Mouse (Mus musculus) MEL (cell line): ENCODE data around the gene Hoxc9. TPM values are rescaled to one million over a fixed set of nuclear protein-coding genes. Genes with fewer than 3 reads are reported as not detected.
A peak's percentile ranks its signal among the peaks of the same experiment; 100 is the strongest.

Source experiments
- DNase-seq: peaks from one replicate; pipeline ENCODE4 v3.0.0; 2011; ENCODE audit warnings: low read depth, low spot score
- H3K27ac ChIP-seq: 2 replicates; pipeline ENCODE4 v1.5.1; 2012; ENCODE audit warnings: low read depth, mild to moderate bottlenecking, control low read depth, low read length, moderate library complexity; ENCODE audit not compliant: control insufficient read depth
- H3K27me3 ChIP-seq, 2 experiments: fragments of 150-350 bp in 1 of 2; sonication (generic) in 1 of 2; 2 replicates each; pipeline ENCODE4 v1.6.1; 2012; ENCODE audit warnings: low read length in 2 of 2, mild to moderate bottlenecking in 2 of 2, improper control_type of control experiment in 1 of 2, moderate library complexity in 1 of 2; ENCODE audit not compliant: insufficient read depth in 2 of 2, control insufficient read depth in 1 of 2
- H3K36me3 ChIP-seq, 2 experiments: 2 replicates each; pipeline ENCODE4 v1.6.1; 2012 to 2014; ENCODE audit warnings: low read length in 2 of 2, improper control_type of control experiment in 1 of 2, inconsistent platforms in 1 of 2, mild to moderate bottlenecking in 1 of 2; ENCODE audit not compliant: insufficient read depth in 2 of 2, control insufficient read depth in 1 of 2
- H3K4me1 ChIP-seq, 2 experiments: fragments of 150-350 bp in 1 of 2; sonication (generic) in 1 of 2; 2 replicates each; pipeline ENCODE4 v1.6.1; 2012; ENCODE audit warnings: low read length in 2 of 2, improper control_type of control experiment in 1 of 2, mild to moderate bottlenecking in 1 of 2; ENCODE audit not compliant: insufficient read depth in 2 of 2, control insufficient read depth in 1 of 2
- H3K4me3 ChIP-seq, 2 experiments: fragments of 150-350 bp in 1 of 2; sonication (generic) in 1 of 2; 2 replicates each; pipeline ENCODE4 v1.5.1; 2012; ENCODE audit warnings: low read depth in 2 of 2, low read length in 2 of 2, mild to moderate bottlenecking in 2 of 2, moderate library complexity in 2 of 2, control low read depth in 1 of 2, improper control_type of control experiment in 1 of 2; ENCODE audit not compliant: control insufficient read depth in 1 of 2, insufficient read depth in 1 of 2
- H3K79me2 ChIP-seq: 2 replicates; pipeline ENCODE4 v1.6.1; 2012; ENCODE audit warnings: mild to moderate bottlenecking, low read length, moderate library complexity; ENCODE audit not compliant: control insufficient read depth, poor library complexity, insufficient read depth
- H3K9ac ChIP-seq: 2 replicates; pipeline ENCODE4 v1.6.1; 2012; ENCODE audit warnings: low read depth, mild to moderate bottlenecking, control low read depth, low read length, moderate library complexity; ENCODE audit not compliant: control insufficient read depth, poor library complexity, severe bottlenecking
- H3K9me3 ChIP-seq: fragments of 150-350 bp; sonication (generic); replicated peaks from 2 replicates; pipeline ENCODE4 v1.6.1; 2012; ENCODE audit warnings: mild to moderate bottlenecking, low read length, improper control_type of control experiment, moderate library complexity; ENCODE audit not compliant: insufficient read depth
- CHD1 ChIP-seq: IDR thresholded peaks from 2 replicates; pipeline ENCODE4 v1.6.1; 2012; ENCODE audit warnings: low read depth, mild to moderate bottlenecking, inconsistent platforms, low read length, improper control_type of control experiment
- CHD2 ChIP-seq: IDR thresholded peaks from 2 replicates; pipeline ENCODE4 v1.6.1; 2011; ENCODE audit warnings: low read length, improper control_type of control experiment
- E2F4 ChIP-seq: IDR thresholded peaks from 2 replicates; pipeline ENCODE4 v1.6.1; 2011; ENCODE audit warnings: low read depth, low read length, improper control_type of control experiment, borderline replicate concordance
- ELF1 ChIP-seq: IDR thresholded peaks from 2 replicates; pipeline ENCODE4 v1.6.1; 2014; ENCODE audit warnings: low read depth, mild to moderate bottlenecking, inconsistent platforms, low read length, improper control_type of control experiment, moderate library complexity
- EP300 ChIP-seq, 2 experiments: IDR thresholded peaks; 2 replicates each; pipeline ENCODE4 v1.6.1; 2011; ENCODE audit warnings: improper control_type of control experiment in 2 of 2, low read length in 2 of 2, low read depth in 1 of 2, mild to moderate bottlenecking in 1 of 2
- ETS1 ChIP-seq: IDR thresholded peaks from 2 replicates; pipeline ENCODE4 v1.6.1; 2012; ENCODE audit warnings: low read depth, mild to moderate bottlenecking, inconsistent platforms, low read length, improper control_type of control experiment, moderate library complexity
- GABPA ChIP-seq: IDR thresholded peaks from 2 replicates; pipeline ENCODE4 v1.6.1; 2012; ENCODE audit warnings: low read depth, mild to moderate bottlenecking, inconsistent platforms, low read length, improper control_type of control experiment, moderate library complexity
- GATA1 ChIP-seq: IDR thresholded peaks from 2 replicates; pipeline ENCODE4 v1.6.1; 2011; ENCODE audit warnings: low read depth, low read length, improper control_type of control experiment
- HCFC1 ChIP-seq: IDR thresholded peaks from 2 replicates; pipeline ENCODE4 v1.6.1; 2012; ENCODE audit warnings: low read depth, mild to moderate bottlenecking, inconsistent platforms, low read length, improper control_type of control experiment, moderate library complexity
- JUND ChIP-seq: IDR thresholded peaks from 2 replicates; pipeline ENCODE4 v1.6.1; 2011; ENCODE audit warnings: low read depth, mild to moderate bottlenecking, improper control_type of control experiment, low read length
- MAFK ChIP-seq: IDR thresholded peaks from 2 replicates; pipeline ENCODE4 v1.6.1; 2011; ENCODE audit warnings: low read depth, mild to moderate bottlenecking, low read length, improper control_type of control experiment, borderline replicate concordance
- MAX ChIP-seq: IDR thresholded peaks from 2 replicates; pipeline ENCODE4 v1.6.1; 2011; ENCODE audit warnings: low read length, improper control_type of control experiment
- MAZ ChIP-seq: IDR thresholded peaks from 2 replicates; pipeline ENCODE4 v1.6.1; 2012; ENCODE audit warnings: low read depth, mild to moderate bottlenecking, inconsistent platforms, low read length, improper control_type of control experiment
- MEF2A ChIP-seq: IDR thresholded peaks from 2 replicates; pipeline ENCODE4 v1.6.1; 2014; ENCODE audit warnings: low read depth, mild to moderate bottlenecking, inconsistent platforms, low read length, improper control_type of control experiment; ENCODE audit not compliant: poor library complexity, insufficient replicate concordance, severe bottlenecking; ENCODE audit errors: extremely low read depth
- MXI1 ChIP-seq: IDR thresholded peaks from 2 replicates; pipeline ENCODE4 v1.6.1; 2011; ENCODE audit warnings: mild to moderate bottlenecking, low read depth, low read length, improper control_type of control experiment
- MYB ChIP-seq: IDR thresholded peaks from 2 replicates; pipeline ENCODE4 v1.6.1; 2011; ENCODE audit warnings: mild to moderate bottlenecking, low read depth, low read length, improper control_type of control experiment
- MYC ChIP-seq: IDR thresholded peaks from 2 replicates; pipeline ENCODE4 v1.6.1; 2011; ENCODE audit warnings: low read depth, mild to moderate bottlenecking, low read length, improper control_type of control experiment, moderate library complexity
- NELFE ChIP-seq: IDR thresholded peaks from 2 replicates; pipeline ENCODE4 v1.6.1; 2011; ENCODE audit warnings: low read depth, low read length, improper control_type of control experiment
- NRF1 ChIP-seq: IDR thresholded peaks from 2 replicates; pipeline ENCODE4 v1.6.1; 2014; ENCODE audit warnings: low read depth, mild to moderate bottlenecking, inconsistent platforms, low read length, improper control_type of control experiment, moderate library complexity; ENCODE audit not compliant: poor library complexity, insufficient read depth, severe bottlenecking
- POLR2A ChIP-seq, 2 experiments: IDR thresholded peaks; 2 replicates each; pipeline ENCODE4 v1.6.1; 2011 to 2012; ENCODE audit warnings: low read length in 2 of 2, mild to moderate bottlenecking in 2 of 2, control low read depth in 1 of 2, improper control_type of control experiment in 1 of 2, low read depth in 1 of 2, moderate library complexity in 1 of 2; ENCODE audit not compliant: control insufficient read depth in 1 of 2, insufficient read depth in 1 of 2, poor library complexity in 1 of 2
- POLR2AphosphoS2 ChIP-seq: IDR thresholded peaks from 2 replicates; pipeline ENCODE4 v1.6.1; 2011; ENCODE audit warnings: low read length, improper control_type of control experiment
- POLR2AphosphoS5 ChIP-seq: IDR thresholded peaks from 2 replicates; pipeline ENCODE4 v1.6.1; 2012; ENCODE audit warnings: low read depth, borderline replicate concordance, mild to moderate bottlenecking, inconsistent platforms, low read length, moderate library complexity, mixed read lengths
- RAD21 ChIP-seq: IDR thresholded peaks from 2 replicates; pipeline ENCODE4 v1.6.1; 2011; ENCODE audit warnings: mild to moderate bottlenecking, low read depth, low read length, improper control_type of control experiment
- SIN3A ChIP-seq: IDR thresholded peaks from 2 replicates; pipeline ENCODE4 v1.6.1; 2012; ENCODE audit warnings: low read length, improper control_type of control experiment, inconsistent platforms
- TAL1 ChIP-seq: IDR thresholded peaks from 2 replicates; pipeline ENCODE4 v1.6.1; 2012; ENCODE audit warnings: mild to moderate bottlenecking, inconsistent platforms, low read length, moderate library complexity, mixed read lengths
- TBP ChIP-seq: IDR thresholded peaks from 2 replicates; pipeline ENCODE4 v1.8.0; 2011; ENCODE audit warnings: low read depth, low read length, improper control_type of control experiment
- TCF12 ChIP-seq: IDR thresholded peaks from 2 replicates; pipeline ENCODE4 v1.6.1; 2014; ENCODE audit warnings: low read depth, mild to moderate bottlenecking, inconsistent platforms, low read length, improper control_type of control experiment, moderate library complexity
- UBTF ChIP-seq: IDR thresholded peaks from 2 replicates; pipeline ENCODE4 v1.6.1; 2012; ENCODE audit warnings: low read depth, mild to moderate bottlenecking, inconsistent platforms, low read length, improper control_type of control experiment, moderate library complexity, borderline replicate concordance; ENCODE audit not compliant: insufficient read depth
- USF1 ChIP-seq: IDR thresholded peaks from 2 replicates; pipeline ENCODE4 v1.6.1; 2014; ENCODE audit warnings: low read depth, mild to moderate bottlenecking, inconsistent platforms, low read length, improper control_type of control experiment, moderate library complexity
- USF2 ChIP-seq, 2 experiments: IDR thresholded peaks; 2 replicates each; pipeline ENCODE4 v1.6.1; 2011 to 2012; ENCODE audit warnings: improper control_type of control experiment in 2 of 2, low read length in 2 of 2, borderline replicate concordance in 1 of 2, inconsistent platforms in 1 of 2, low read depth in 1 of 2, mild to moderate bottlenecking in 1 of 2; ENCODE audit not compliant: insufficient read depth in 1 of 2
- ZC3H11A ChIP-seq: IDR thresholded peaks from 2 replicates; pipeline ENCODE4 v1.6.1; 2012; ENCODE audit warnings: low read depth, mild to moderate bottlenecking, inconsistent platforms, low read length, improper control_type of control experiment
- ZMIZ1 ChIP-seq: IDR thresholded peaks from 2 replicates; pipeline ENCODE4 v1.6.1; 2012; ENCODE audit warnings: low read depth, mild to moderate bottlenecking, inconsistent platforms, low read length, improper control_type of control experiment, moderate library complexity
- ZNF384 ChIP-seq: IDR thresholded peaks from 2 replicates; pipeline ENCODE4 v1.6.1; 2012; ENCODE audit warnings: low read depth, mild to moderate bottlenecking, inconsistent platforms, low read length, improper control_type of control experiment
- polyA plus RNA-seq, 2 experiments: library from polyadenylated mRNA; stranded (reverse) in 1 of 2; unstranded in 1 of 2; fragments of >175 nt in 1 of 2; fragments of >200 nt in 1 of 2; gene quantifications; 2 replicates each; pipeline versions ENCODE4 v1.2.1 to v1.2.4; 2012; ENCODE audit warnings: low replicate concordance in 2 of 2, low read depth in 1 of 2; ENCODE audit not compliant: insufficient read length in 2 of 2, insufficient read depth in 1 of 2, missing spikeins in 1 of 2
- total RNA-seq: library from RNA; depleted of rRNA; stranded (reverse); fragments of 300-350 nt; gene quantifications from 2 replicates; pipeline ENCODE4 v1.2.3, GENCODE M21; 2012

The Hoxc9 gene
- total and polyA plus RNA-seq, 3 experiments: 4.1 to 400 (median 9.5) TPM

DNA sequence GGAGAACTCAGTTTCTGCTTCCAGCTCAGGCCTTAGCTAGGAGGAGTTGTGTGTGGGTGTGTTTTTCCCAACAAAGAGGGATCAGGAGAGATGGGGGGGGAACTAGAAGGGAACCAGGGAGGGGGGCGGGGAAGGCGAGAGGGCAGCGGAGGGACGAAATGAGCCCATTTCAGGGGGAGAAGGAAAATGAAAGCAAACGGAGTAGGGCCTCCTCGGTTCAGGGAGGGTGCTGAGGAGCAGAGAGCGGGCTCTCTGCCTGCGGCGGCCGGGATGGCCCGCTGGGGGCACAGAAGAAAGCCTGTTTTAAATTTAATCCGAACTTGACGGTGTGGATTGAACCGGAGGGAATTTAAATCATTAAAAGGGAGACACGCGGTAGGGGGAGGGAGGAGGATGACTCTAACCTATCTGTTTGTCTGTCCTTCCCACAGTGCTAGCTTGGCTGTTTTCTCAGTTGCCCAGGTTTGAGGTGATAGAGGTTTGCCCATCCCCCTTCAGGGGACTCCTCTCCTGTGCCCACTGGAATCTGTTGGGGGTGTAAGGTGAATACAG, 1.3 kb downstream of the Hoxc9 start:
- H3K4me3 ChIP-seq: peak overlapping the region; percentile 81 to 89
- H3K36me3 ChIP-seq: peaks cover 0 to 18% of the 10 kb centered on the region in 2 experiments; a peak in 2 of 4 replicates
- no peaks in the 10 kb centered on the region for H3K27me3 ChIP-seq

DNA sequence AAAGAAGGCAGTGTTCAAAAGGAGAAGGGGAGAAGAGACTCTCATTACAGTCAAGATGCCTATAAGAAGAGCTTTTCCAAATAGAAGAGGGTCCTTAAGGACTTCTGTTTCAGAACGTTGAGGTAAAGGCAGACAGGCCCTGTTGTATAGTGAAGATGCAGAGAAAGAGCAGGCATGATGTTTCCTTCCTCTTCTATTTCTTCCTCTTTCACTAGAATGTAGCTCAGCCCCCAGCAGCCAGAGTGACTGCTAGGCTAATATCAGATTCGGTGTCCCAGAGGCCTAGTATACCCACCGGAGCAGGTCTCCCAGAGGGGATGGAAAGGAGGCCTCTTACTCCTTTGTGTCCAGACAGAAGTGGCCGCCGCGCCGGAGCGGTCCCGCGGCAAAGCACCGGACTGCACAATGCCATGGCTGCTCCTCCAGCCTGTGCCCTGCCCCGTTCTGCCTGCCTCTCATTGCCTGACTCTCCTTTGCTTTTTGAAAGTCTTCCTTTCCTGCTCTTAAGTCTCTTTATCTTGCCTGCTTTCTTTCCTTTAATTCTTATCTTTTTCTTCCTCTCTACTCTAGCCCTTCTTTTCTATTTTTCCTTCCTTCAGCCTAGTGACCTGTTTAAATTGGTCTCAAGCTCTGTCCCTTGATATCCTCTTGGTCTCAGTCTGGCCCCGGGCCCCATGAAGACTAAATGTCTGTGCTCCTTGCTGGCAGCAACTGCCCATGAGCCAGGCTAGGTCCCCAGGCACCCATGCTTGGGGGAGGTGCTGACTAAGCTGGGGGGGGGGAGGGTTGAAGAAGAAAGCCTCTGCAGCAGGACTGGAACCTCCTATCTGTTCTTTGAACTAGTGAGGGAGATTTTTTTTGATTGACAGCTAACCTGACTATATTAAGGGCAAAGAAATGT, 2.6 kb downstream of the Hoxc9 start:
- H3K4me3 ChIP-seq: peak overlapping the region; percentile 81 to 89
- H3K4me1 ChIP-seq: peaks cover 16 to 23% of the 10 kb centered on the region in 2 experiments
- DNase-seq: peak; percentile 86
- H3K79me2 ChIP-seq: peaks cover 54% of the 10 kb centered on the region
- peak overlapping the region; percentile 83 for H3K27ac ChIP-seq
- H3K36me3 ChIP-seq: peaks cover 0 to 18% of the 10 kb centered on the region in 2 experiments; a peak in 3 of 4 replicates
- H3K9ac ChIP-seq: peak overlapping the region; percentile 93
- H3K27me3 ChIP-seq: no peaks in the 10 kb centered on the region
- no peaks in the 10 kb centered on the region for H3K9me3 ChIP-seq
- TF ChIP-seq SIN3A (peak; percentile 16), JUND (0 out of 2 replicates have a peak, but pooled peaks have one; percentile 6), NELFE (peak; percentile 29; the same call in 1 of the 2 replicates), ETS1 (0 out of 2 replicates have a peak, but pooled peaks have one; percentile 10), GATA1 (peak; percentile 40), MYC (peak; percentile 54; the same call in 1 of the 2 replicates), CHD2 (peak; percentile 10; the same call in 1 of the 2 replicates), E2F4 (no peak), EP300 (IDR thresholded peaks at IDR 0.05; ENCODE audit: low read depth in 1 of 2, low read length in 2 of 2) (peak in 1 of 2 experiments; percentile 1; a peak in 2 of 4 replicates), TBP (peak; percentile 95), MAFK (0 out of 2 replicates have a peak, but pooled peaks have one; percentile 8), RAD21 (no peak), UBTF (peak; percentile 94; the same call in 1 of the 2 replicates), ZC3H11A (no peak), POLR2A (IDR thresholded peaks at IDR 0.05; ENCODE audit: control insufficient read depth in 1 of 2, insufficient read depth in 1 of 2, low read depth in 1 of 2, low read length in 2 of 2, poor library complexity in 1 of 2) (peak in 1 of 2 experiments; percentile 45; a peak in 2 of 4 replicates), MAZ (no peak)

More for the DNA sequence above, 1.3 kb downstream of the Hoxc9 start:
- peak overlapping the region; percentile 83 for H3K27ac ChIP-seq
- H3K79me2 ChIP-seq: peaks cover 54% of the 10 kb centered on the region
- TF ChIP-seq ZMIZ1 (no peak), NELFE (no peak), MYC (no peak), ETS1 (no peak), MAX (no peak; the same call in none of the 2 replicates), MYB (no peak), TAL1 (no peak), POLR2AphosphoS2 (no peak), HCFC1 (peak; percentile 16; the same call in 1 of the 2 replicates), CHD1 (peak; percentile 46; the same call in 1 of the 2 replicates), NRF1 (no peak), MXI1 (no peak), MAFK (no peak), GABPA (no peak), GATA1 (no peak), MAZ (no peak), USF2 (IDR thresholded peaks at IDR 0.05; ENCODE audit: borderline replicate concordance in 1 of 2, insufficient read depth in 1 of 2, low read depth in 1 of 2, low read length in 2 of 2) (no peak), E2F4 (peak; percentile 46; the same call in 1 of the 2 replicates), ELF1 (no peak), EP300 (IDR thresholded peaks at IDR 0.05; ENCODE audit: low read depth in 1 of 2, low read length in 2 of 2) (peak in 1 of 2 experiments; percentile 26; a peak in 2 of 4 replicates), UBTF (0 out of 2 replicates have a peak, but pooled peaks have one; percentile 6), TCF12 (no peak), JUND (no peak), POLR2AphosphoS5 (no peak), TBP (0 out of 2 replicates have a peak, but pooled peaks have one; percentile 37), ZNF384 (no peak), RAD21 (no peak), MEF2A (no peak), ZC3H11A (no peak), USF1 (0 out of 2 replicates have a peak, but pooled peaks have one; percentile 4)
- no peaks in the 10 kb centered on the region for H3K9me3 ChIP-seq
- H3K4me1 ChIP-seq: peaks cover 16 to 23% of the 10 kb centered on the region in 2 experiments
- H3K9ac ChIP-seq: peak overlapping the region; percentile 93
- DNase-seq: peak; percentile 68
